Mouse (Mus musculus) heart, embryonic 11.5 days (tissue): ENCODE data around the gene Gm20696. TPM values are rescaled to one million over a fixed set of nuclear protein-coding genes. Genes with fewer than 3 reads are reported as not detected.

Experiments used
- ATAC-seq: fragments of 200-750 bp; cut with Nextera tagmentation; replicated peaks from 2 replicates; pipeline ENCODE4 v1.8.0; 2017; ENCODE audit warnings: moderate library complexity; ENCODE audit not compliant: insufficient number of reproducible peaks, low FRiP score, low TSS enrichment
- H3K27ac ChIP-seq: fragments of 300-500 bp; sonication (generic); 2 replicates; pipeline ENCODE4 v1.5.1; 2014; ENCODE audit warnings: mild to moderate bottlenecking, low read depth, low read length
- H3K27me3 ChIP-seq: fragments of 300-500 bp; sonication (generic); 2 replicates; pipeline ENCODE4 v1.6.1; 2014; ENCODE audit warnings: mild to moderate bottlenecking, low read length, mixed read lengths; ENCODE audit not compliant: control insufficient read depth, insufficient read depth
- H3K36me3 ChIP-seq: fragments of 300-500 bp; sonication (generic); 2 replicates; pipeline ENCODE4 v1.6.1; 2014; ENCODE audit warnings: mild to moderate bottlenecking, low read length, moderate library complexity, mixed read lengths; ENCODE audit not compliant: control insufficient read depth, insufficient read depth
- H3K4me1 ChIP-seq: fragments of 300-500 bp; sonication (generic); 2 replicates; pipeline ENCODE4 v1.6.1; 2014; ENCODE audit warnings: low read length; ENCODE audit not compliant: control insufficient read depth, insufficient read depth
- H3K4me2 ChIP-seq: fragments of 300-500 bp; sonication (generic); 2 replicates; pipeline ENCODE4 v1.6.1; 2014; ENCODE audit warnings: mild to moderate bottlenecking, moderate library complexity
- H3K4me3 ChIP-seq: fragments of 300-500 bp; sonication (generic); 2 replicates; pipeline ENCODE4 v1.5.1; 2014; ENCODE audit warnings: low read depth, low read length
- H3K9ac ChIP-seq: fragments of 300-500 bp; sonication (generic); 2 replicates; pipeline ENCODE4 v1.6.1; 2014; ENCODE audit warnings: mild to moderate bottlenecking, low read depth, low read length, moderate library complexity
- H3K9me3 ChIP-seq: fragments of 300-500 bp; sonication (generic); replicated peaks from 2 replicates; pipeline ENCODE4 v1.6.1; 2016; ENCODE audit warnings: low read length; ENCODE audit not compliant: control insufficient read depth
- WGBS: fragments of 180-500 bp; shearing (Covaris S2); extraction: QIAGEN DNeasy Blood & Tissue Kit; methylation state at CpG from one replicate; pipeline ENCODE4 v1.1.7; 2014; ENCODE audit not compliant: insufficient replicate concordance; 5-methylcytosine and 5-hydroxymethylcytosine counted together
- polyA plus RNA-seq: library from polyadenylated mRNA; unstranded; fragments of >200 nt; fragmentation: Nextera tagmentation; extraction: Ambion mirVana; gene quantifications from 2 replicates; pipeline ENCODE4 v1.2.1, GENCODE M21; 2014

The Gm20696 gene
- polyA plus RNA-seq, 1 experiment from 2014 or later, result 4.0 TPM

- 51% methylated on average over 7 of the region's 7 CpGs for WGBS
Observed at GRCm38 (mm10) chr6:99625803-99626202, 40.8 kb downstream of the Gm20696 start.

GRCm38 (mm10) chr6:99625306-99625705 lies 41.3 kb downstream of the Gm20696 start:
- H3K27ac ChIP-seq, result no peak overlapping the region
- WGBS, result 68% methylated on average over 7 of the region's 7 CpGs
- H3K27me3 ChIP-seq, result no peaks in the 10 kb centered on the region
- peaks cover 5% of the 10 kb centered on the region; the same call in 1 of the 2 replicates for H3K4me1 ChIP-seq
- H3K9me3 ChIP-seq, result no peaks in the 10 kb centered on the region
- H3K4me3 ChIP-seq, result no peak overlapping the region
- no peak overlapping the region for H3K4me2 ChIP-seq
- H3K36me3 ChIP-seq, result no peaks in the 10 kb centered on the region
- no peak overlapping the region for H3K9ac ChIP-seq
- no peak for ATAC-seq

More at GRCm38 (mm10) chr6:99625803-99626202, 40.8 kb downstream of the Gm20696 start:
- Histone ChIP-seq H3K27me3 (no peaks in the 10 kb centered on the region), H3K4me2 (no peak overlapping the region), H3K27ac (no peak overlapping the region), H3K4me1 (peaks cover 5% of the 10 kb centered on the region; the same call in 1 of the 2 replicates), H3K9ac (no peak overlapping the region), H3K4me3 (no peak overlapping the region), H3K9me3 (no peaks in the 10 kb centered on the region), H3K36me3 (no peaks in the 10 kb centered on the region)
- no peak for ATAC-seq

GRCm38 (mm10) chr6:99624542-99624941 lies 42.1 kb downstream of the Gm20696 start:
- ATAC-seq, result no peak
- Histone ChIP-seq H3K9ac (no peak overlapping the region), H3K4me3 (no peak overlapping the region), H3K27ac (no peak overlapping the region), H3K4me2 (no peak overlapping the region), H3K9me3 (no peaks in the 10 kb centered on the region), H3K36me3 (no peaks in the 10 kb centered on the region), H3K27me3 (no peaks in the 10 kb centered on the region), H3K4me1 (peaks cover 5% of the 10 kb centered on the region; the same call in 1 of the 2 replicates)
- 90% methylated on average over 3 of the region's 3 CpGs for WGBS

GRCm38 (mm10) chr6:99623641-99624040 lies 43.0 kb downstream of the Gm20696 start:
- no peak overlapping the region for H3K4me2 ChIP-seq
- ATAC-seq, result no peak
- no peaks in the 10 kb centered on the region for H3K27me3 ChIP-seq
- no peaks in the 10 kb centered on the region for H3K36me3 ChIP-seq
- H3K9me3 ChIP-seq, result no peaks in the 10 kb centered on the region
- peaks cover 5% of the 10 kb centered on the region; the same call in 1 of the 2 replicates for H3K4me1 ChIP-seq
- WGBS, result 16% methylated on average over 6 of the region's 6 CpGs
- H3K27ac ChIP-seq, result no peak overlapping the region
- no peak overlapping the region for H3K4me3 ChIP-seq
- H3K9ac ChIP-seq, result no peak overlapping the region

GRCm38 (mm10) chr6:99621167-99621566 lies 45.4 kb downstream of the Gm20696 start:
- Histone ChIP-seq H3K36me3 (no peaks in the 10 kb centered on the region), H3K27ac (no peak overlapping the region), H3K4me2 (no peak overlapping the region), H3K9me3 (no peaks in the 10 kb centered on the region), H3K4me1 (peaks cover 5% of the 10 kb centered on the region; the same call in 1 of the 2 replicates), H3K4me3 (no peak overlapping the region), H3K9ac (no peak overlapping the region), H3K27me3 (no peaks in the 10 kb centered on the region)
- 57% methylated on average over 4 of the region's 4 CpGs for WGBS
- no peak for ATAC-seq

- Histone ChIP-seq H3K27me3 (no peaks in the 10 kb centered on the region), H3K9me3 (no peaks in the 10 kb centered on the region), H3K4me2 (no peak overlapping the region), H3K4me3 (no peak overlapping the region), H3K4me1 (peaks cover 5% of the 10 kb centered on the region), H3K27ac (no peak overlapping the region), H3K36me3 (no peaks in the 10 kb centered on the region), H3K9ac (no peak overlapping the region)
- WGBS, result 74% methylated on average over 7 of the region's 7 CpGs
- ATAC-seq, result no peak
Observed at GRCm38 (mm10) chr6:99620471-99620870, 46.1 kb downstream of the Gm20696 start.

- 46% methylated on average over 8 of the region's 8 CpGs for WGBS
- Histone ChIP-seq H3K27me3 (no peaks in the 10 kb centered on the region), H3K4me2 (no peak overlapping the region), H3K36me3 (no peaks in the 10 kb centered on the region), H3K9me3 (no peaks in the 10 kb centered on the region), H3K9ac (no peak overlapping the region), H3K4me1 (peaks cover 10% of the 10 kb centered on the region), H3K27ac (no peak overlapping the region), H3K4me3 (no peak overlapping the region)
- no peak for ATAC-seq
Observed at GRCm38 (mm10) chr6:99619964-99620363, 46.6 kb downstream of the Gm20696 start.

GRCm38 (mm10) chr6:99619466-99619865 lies 47.1 kb downstream of the Gm20696 start:
- Histone ChIP-seq H3K4me2 (no peak overlapping the region), H3K9ac (no peak overlapping the region), H3K27ac (no peak overlapping the region), H3K4me1 (peaks cover 14% of the 10 kb centered on the region), H3K36me3 (no peaks in the 10 kb centered on the region), H3K4me3 (no peak overlapping the region), H3K9me3 (no peaks in the 10 kb centered on the region), H3K27me3 (no peaks in the 10 kb centered on the region)
- ATAC-seq, result no peak
- WGBS, result 67% methylated on average over 8 of the region's 8 CpGs

- H3K36me3 ChIP-seq, result no peaks in the 10 kb centered on the region
- H3K4me3 ChIP-seq, result no peak overlapping the region
- H3K27ac ChIP-seq, result no peak overlapping the region
- H3K4me1 ChIP-seq, result peaks cover 11% of the 10 kb centered on the region
- ATAC-seq, result no peak
- no peak overlapping the region for H3K4me2 ChIP-seq
- 71% methylated on average over 7 of the region's 7 CpGs for WGBS
- no peaks in the 10 kb centered on the region for H3K27me3 ChIP-seq
- H3K9ac ChIP-seq, result no peak overlapping the region
- no peaks in the 10 kb centered on the region for H3K9me3 ChIP-seq
Observed at GRCm38 (mm10) chr6:99617867-99618266, 48.7 kb downstream of the Gm20696 start.
